Mouse (Mus musculus) E14TG2a.4 (cell line): ENCODE measurements around the gene Espl1.
A peak's percentile ranks its signal among the peaks of the same experiment; 100 is the strongest.

Experiments
- H3K27me3 ChIP-seq: 2 replicates; pipeline ENCODE4 v1.6.1; 2014; ENCODE audit warnings: low read length, control low read depth; ENCODE audit not compliant: insufficient read depth
- H3K36me3 ChIP-seq: 2 replicates; pipeline ENCODE4 v1.6.1; 2014; ENCODE audit warnings: low read length, control low read depth; ENCODE audit not compliant: insufficient read depth
- H3K4me1 ChIP-seq: replicated peaks from 2 replicates; pipeline ENCODE4 v1.6.1; 2014; ENCODE audit warnings: low read depth, low read length, control low read depth
- H3K4me3 ChIP-seq: replicated peaks from 2 replicates; pipeline ENCODE4 v1.5.1; 2014; ENCODE audit warnings: mild to moderate bottlenecking, low read length
- H3K9me3 ChIP-seq: 2 replicates; pipeline ENCODE4 v1.6.1; 2014; ENCODE audit warnings: low read length, control low read depth
- CTCF ChIP-seq: conservative IDR thresholded peaks from 2 replicates; pipeline ENCODE4 v1.5.1; 2014; ENCODE audit warnings: low read length
- NANOG ChIP-seq: IDR thresholded peaks from 2 replicates; pipeline ENCODE4 v1.6.1; 2014; ENCODE audit warnings: borderline replicate concordance, low read length, mixed read lengths
- POU5F1 ChIP-seq: IDR thresholded peaks from 2 replicates; pipeline ENCODE4 v1.6.1; 2014; ENCODE audit warnings: low read length, borderline replicate concordance

The Espl1 gene

DNA sequence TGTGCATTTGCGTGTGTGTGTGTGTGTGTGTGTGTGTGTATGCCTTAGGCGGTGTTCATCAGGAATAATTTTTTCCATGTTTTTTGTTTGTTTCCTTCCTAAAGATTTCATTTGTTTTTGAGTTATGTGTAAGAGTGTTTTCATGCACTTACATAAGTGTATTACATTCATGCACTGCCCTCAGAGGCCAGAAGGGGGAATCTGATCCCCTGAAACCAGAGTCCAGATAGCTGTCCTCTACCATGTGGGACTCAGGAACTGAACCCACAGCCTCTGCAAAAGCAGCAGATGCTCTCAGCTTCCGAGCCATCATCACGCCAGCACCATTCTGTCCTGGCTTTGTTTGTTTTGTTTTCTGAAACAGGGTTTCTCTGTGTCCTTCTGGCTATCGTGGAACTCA is 30.5 kb upstream of the Espl1 start:
- peaks cover 47% of the 10 kb centered on the region for H3K4me1 ChIP-seq
- no peak for TF ChIP-seq NANOG
- no peak for TF ChIP-seq POU5F1
- TF ChIP-seq CTCF: peak; percentile 30
- H3K9me3 ChIP-seq: no peaks in the 10 kb centered on the region
- peaks cover 12% of the 10 kb centered on the region for H3K27me3 ChIP-seq
- H3K36me3 ChIP-seq: no peaks in the 10 kb centered on the region
- H3K4me3 ChIP-seq: 0 out of 2 replicates have a peak overlapping the region, but pooled peaks have one; percentile 20

- H3K36me3 ChIP-seq: peaks cover 13% of the 10 kb centered on the region
- H3K4me1 ChIP-seq: peaks cover 53% of the 10 kb centered on the region
- TF ChIP-seq POU5F1: no peak
- TF ChIP-seq NANOG: no peak
- no peak for TF ChIP-seq CTCF
- no peaks in the 10 kb centered on the region for H3K9me3 ChIP-seq
- peak within 1 kb of the TSS; percentile 82 for H3K4me3 ChIP-seq
- no peaks in the 10 kb centered on the region for H3K27me3 ChIP-seq
Measured at GRCm38 (mm10) chr15:102270274-102270960, 25.6 kb upstream of the Espl1 start, which contains the start of gene Gm9918. TSS of gene Gm9918 (plus strand) at chr15:102270563.

GRCm38 (mm10) chr15:102271441-102271840 is 24.6 kb upstream of the Espl1 start:
- peak overlapping the region; percentile 82 for H3K4me3 ChIP-seq
- no peak for TF ChIP-seq NANOG
- TF ChIP-seq POU5F1: no peak
- no peak for TF ChIP-seq CTCF
- no peaks in the 10 kb centered on the region for H3K9me3 ChIP-seq
- no peaks in the 10 kb centered on the region for H3K27me3 ChIP-seq
- peaks cover 47% of the 10 kb centered on the region for H3K4me1 ChIP-seq
- H3K36me3 ChIP-seq: peaks cover 13% of the 10 kb centered on the region

DNA sequence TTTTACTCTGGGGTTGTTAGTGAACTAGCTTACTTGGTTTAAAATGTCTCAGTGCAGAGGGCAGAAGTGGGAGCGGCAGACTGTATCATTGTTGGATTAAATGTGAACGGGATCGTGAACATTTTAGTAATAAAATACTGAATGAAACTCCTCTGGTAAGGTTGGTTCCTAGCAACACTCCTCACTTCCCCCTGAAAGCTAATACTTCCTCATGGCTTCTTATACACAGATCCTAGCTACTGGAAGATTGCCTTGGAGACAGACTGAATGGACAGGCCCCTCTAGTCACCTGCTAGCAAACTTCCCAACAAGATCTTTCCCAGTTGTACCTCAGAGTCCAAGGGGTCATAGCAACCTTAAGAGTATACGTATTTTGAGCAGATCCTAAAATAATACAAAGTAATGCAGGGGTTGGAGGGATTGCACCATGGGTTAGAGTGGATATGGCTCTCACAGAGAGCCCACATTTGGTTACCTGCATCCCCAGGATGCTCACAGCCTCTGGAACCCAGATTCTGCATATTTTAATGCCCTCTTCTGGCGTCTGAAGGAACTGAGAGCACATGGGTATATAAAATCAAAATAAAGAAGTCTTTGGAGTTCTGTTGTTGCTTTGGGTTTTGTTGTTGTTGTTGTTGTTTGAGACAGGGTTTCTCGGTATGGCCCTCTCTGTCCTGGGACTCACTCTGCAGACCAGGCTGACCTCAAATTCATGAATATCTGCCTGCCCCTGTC is 21.9 kb upstream of the Espl1 start:
- Histone ChIP-seq H3K4me3 (no peak overlapping the region), H3K4me1 (peaks cover 60% of the 10 kb centered on the region), H3K36me3 (peaks cover 13% of the 10 kb centered on the region), H3K27me3 (no peaks in the 10 kb centered on the region), H3K9me3 (no peaks in the 10 kb centered on the region)
- TF ChIP-seq NANOG (no peak), CTCF (peak; percentile 64)

- Histone ChIP-seq H3K4me3 (peak overlapping the region; percentile 93), H3K4me1 (peaks cover 59% of the 10 kb centered on the region), H3K27me3 (no peaks in the 10 kb centered on the region), H3K36me3 (peaks cover 37% of the 10 kb centered on the region), H3K9me3 (no peaks in the 10 kb centered on the region)
- TF ChIP-seq POU5F1 (no peak), NANOG (no peak), CTCF (no peak)
Measured at GRCm38 (mm10) chr15:102278726-102279091, 17.4 kb upstream of the Espl1 start.

- TF ChIP-seq POU5F1 (no peak), NANOG (no peak), CTCF (no peak)
- peak within 1 kb of the TSS; percentile 93 for H3K4me3 ChIP-seq
- H3K4me1 ChIP-seq: peaks cover 59% of the 10 kb centered on the region
- H3K36me3 ChIP-seq: peaks cover 41% of the 10 kb centered on the region
- H3K9me3 ChIP-seq: no peaks in the 10 kb centered on the region
- H3K27me3 ChIP-seq: no peaks in the 10 kb centered on the region
Measured at GRCm38 (mm10) chr15:102279092-102279782, 16.8 kb upstream of the Espl1 start, which contains the start of gene Mfsd5. TSS of gene Mfsd5 (plus strand) at chr15:102279454.

- Histone ChIP-seq H3K36me3 (peaks cover 48% of the 10 kb centered on the region), H3K4me1 (peaks cover 61% of the 10 kb centered on the region), H3K27me3 (no peaks in the 10 kb centered on the region), H3K9me3 (no peaks in the 10 kb centered on the region), H3K4me3 (peak overlapping the region; percentile 93)
- TF ChIP-seq CTCF: no peak
- TF ChIP-seq NANOG: no peak
- no peak for TF ChIP-seq POU5F1
Measured at GRCm38 (mm10) chr15:102279783-102280520, 16.1 kb upstream of the Espl1 start.

- Histone ChIP-seq H3K36me3 (peaks cover 51% of the 10 kb centered on the region), H3K4me3 (peak overlapping the region; percentile 93), H3K9me3 (no peaks in the 10 kb centered on the region), H3K4me1 (peaks cover 64% of the 10 kb centered on the region), H3K27me3 (no peaks in the 10 kb centered on the region)
- TF ChIP-seq CTCF (no peak), POU5F1 (no peak), NANOG (no peak)
Measured at GRCm38 (mm10) chr15:102280623-102281022, 15.4 kb upstream of the Espl1 start.
